Mouse (Mus musculus) limb, embryonic 13.5 days (tissue): ENCODE measurements at regions not wholly inside any gene's neighbourhood (a gene's known extent, or its start where the extent isn't known, plus 50 kb on each side); places are given as distances from the start of the nearest gene placed in this dataset.

Experiments used
- ATAC-seq: fragments of 200-750 bp; cut with Nextera tagmentation; 2 replicates; pipeline ENCODE4 v1.8.0; 2017; ENCODE audit warnings: low read depth, moderate number of reproducible peaks, moderate TSS enrichment; ENCODE audit not compliant: low FRiP score
- H3K27ac ChIP-seq: fragments of 300-500 bp; sonication (generic); 2 replicates; pipeline ENCODE4 v1.5.1; 2015; ENCODE audit warnings: inconsistent platforms, mild to moderate bottlenecking, moderate library complexity
- H3K27me3 ChIP-seq: fragments of 300-500 bp; sonication (generic); 2 replicates; pipeline ENCODE4 v1.6.1; 2015; ENCODE audit warnings: mild to moderate bottlenecking, inconsistent platforms
- H3K36me3 ChIP-seq: fragments of 300-500 bp; sonication (generic); 2 replicates; pipeline ENCODE4 v1.6.1; 2015; ENCODE audit warnings: inconsistent platforms, mild to moderate bottlenecking, moderate library complexity
- H3K4me1 ChIP-seq: fragments of 300-500 bp; sonication (generic); 2 replicates; pipeline ENCODE4 v1.6.1; 2015; ENCODE audit warnings: inconsistent platforms
- H3K4me2 ChIP-seq: fragments of 300-500 bp; sonication (generic); replicated peaks from 2 replicates; pipeline ENCODE4 v1.6.1; 2015; ENCODE audit warnings: inconsistent platforms, mild to moderate bottlenecking, moderate library complexity
- H3K4me3 ChIP-seq: fragments of 300-500 bp; sonication (generic); 2 replicates; pipeline ENCODE4 v1.5.1; 2015; ENCODE audit warnings: moderate library complexity, mild to moderate bottlenecking, inconsistent platforms
- H3K9ac ChIP-seq: fragments of 300-500 bp; sonication (generic); 2 replicates; pipeline ENCODE4 v1.6.1; 2015; ENCODE audit warnings: mild to moderate bottlenecking, inconsistent platforms
- H3K9me3 ChIP-seq: fragments of 300-500 bp; sonication (generic); 2 replicates; pipeline ENCODE4 v1.6.1; 2016; ENCODE audit warnings: inconsistent platforms
- WGBS: fragments of 180-500 bp; shearing (Covaris S2); methylation state at CpG from one replicate; pipeline ENCODE4 v1.1.7; 2015; 5-methylcytosine and 5-hydroxymethylcytosine counted together

GRCm38 (mm10) chr8:92609908-92610307 lies 64.2 kb upstream of the Irx6 start:
- Histone ChIP-seq H3K27me3 (peaks cover 34% of the 10 kb centered on the region), H3K4me1 (no peaks in the 10 kb centered on the region), H3K27ac (no peak overlapping the region), H3K9ac (no peak overlapping the region), H3K9me3 (no peaks in the 10 kb centered on the region), H3K4me2 (no peak overlapping the region), H3K36me3 (no peaks in the 10 kb centered on the region), H3K4me3 (no peak overlapping the region)
- no peak for ATAC-seq
- WGBS: 76% methylated on average over 2 of the region's 2 CpGs

GRCm38 (mm10) chr8:92610487-92611059 lies 63.5 kb upstream of the Irx6 start:
- H3K4me3 ChIP-seq: no peak overlapping the region
- no peaks in the 10 kb centered on the region for H3K9me3 ChIP-seq
- H3K4me2 ChIP-seq: no peak overlapping the region
- no peaks in the 10 kb centered on the region for H3K36me3 ChIP-seq
- H3K27me3 ChIP-seq: peaks cover 40% of the 10 kb centered on the region
- 55% methylated on average over 6 of the region's 6 CpGs for WGBS
- H3K4me1 ChIP-seq: no peaks in the 10 kb centered on the region
- no peak for ATAC-seq
- no peak overlapping the region for H3K27ac ChIP-seq
- H3K9ac ChIP-seq: no peak overlapping the region

- Histone ChIP-seq H3K27me3 (peaks cover 48% of the 10 kb centered on the region), H3K4me2 (no peak overlapping the region; the same call in 1 of the 2 replicates)
- WGBS: 24% methylated on average over 4 of the region's 4 CpGs
These were observed 60.6 kb upstream of the Irx6 start for GRCm38 (mm10) chr8:92613486-92613885.

GRCm38 (mm10) chr8:92616341-92617115 lies 57.6 kb upstream of the Irx6 start:
- 28% methylated on average over 10 of the region's 10 CpGs for WGBS
- Histone ChIP-seq H3K9ac (no peak overlapping the region), H3K36me3 (no peaks in the 10 kb centered on the region), H3K9me3 (no peaks in the 10 kb centered on the region), H3K27me3 (peaks cover 35% of the 10 kb centered on the region), H3K4me2 (no peak overlapping the region), H3K27ac (no peak overlapping the region), H3K4me1 (0 out of 2 replicates have a peak, but pooled peaks cover 7% of the 10 kb centered on the region), H3K4me3 (no peak overlapping the region)
- no peak for ATAC-seq

More at GRCm38 (mm10) chr8:92613486-92613885, 60.6 kb upstream of the Irx6 start:
- ATAC-seq: no peak
- Histone ChIP-seq H3K4me1 (0 out of 2 replicates have a peak, but pooled peaks cover 7% of the 10 kb centered on the region), H3K9me3 (no peaks in the 10 kb centered on the region), H3K27ac (no peak overlapping the region), H3K9ac (no peak overlapping the region), H3K36me3 (no peaks in the 10 kb centered on the region), H3K4me3 (no peak overlapping the region)

- no peak overlapping the region for H3K4me2 ChIP-seq
These were observed 55.8 kb upstream of the Irx6 start for GRCm38 (mm10) chr8:92618281-92618680.

More at GRCm38 (mm10) chr8:92618281-92618680, 55.8 kb upstream of the Irx6 start:
- Histone ChIP-seq H3K27me3 (peaks cover 25% of the 10 kb centered on the region), H3K9me3 (no peaks in the 10 kb centered on the region), H3K4me3 (no peak overlapping the region), H3K9ac (no peak overlapping the region), H3K27ac (no peak overlapping the region), H3K4me1 (0 out of 2 replicates have a peak, but pooled peaks cover 7% of the 10 kb centered on the region), H3K36me3 (no peaks in the 10 kb centered on the region)
- 50% methylated on average over 14 of the region's 14 CpGs for WGBS
- no peak for ATAC-seq
